Mouse (Mus musculus): ENCODE results near the gene Pdlim4. TPM values are rescaled to one million over a fixed set of nuclear protein-coding genes. Genes with fewer than 3 reads are reported as not detected.
A peak's percentile ranks its signal among the peaks of the same experiment; 100 is the strongest.

Gene Pdlim4
- polyA plus RNA-seq, 1 experiment, result 8.7 TPM

- peaks cover 2% of the 10 kb centered on the region; the same call in 1 of the 2 replicates for H3K27me3 ChIP-seq (ENCODE audit: control insufficient read depth, insufficient read depth, low read length, poor library complexity, severe bottlenecking)
- no peaks in the 10 kb centered on the region for H3K36me3 ChIP-seq (ENCODE audit: control insufficient read depth, insufficient read depth, low read length, poor library complexity, severe bottlenecking)
- H3K9me3 ChIP-seq (replicated peaks; ENCODE audit: control insufficient read depth, insufficient read depth, low read length, poor library complexity, severe bottlenecking), result no peaks in the 10 kb centered on the region
- peak overlapping the region; percentile 60 for H3K4me3 ChIP-seq (ENCODE audit: low read depth, low read length)
- H3K9ac ChIP-seq (ENCODE audit: low read depth, poor library complexity, severe bottlenecking), result no peak overlapping the region
- TF ChIP-seq CTCF (IDR thresholded peaks at IDR 0.05; ENCODE audit: low read depth, low read length), result no peak
- no peak for TF ChIP-seq POLR2A (IDR thresholded peaks at IDR 0.05; ENCODE audit: insufficient read depth, low read length)
- TF ChIP-seq EP300 (IDR thresholded peaks at IDR 0.05; ENCODE audit: insufficient read depth, low read depth, low read length), result no peak
- H3K4me1 ChIP-seq (ENCODE audit: control insufficient read depth, insufficient read depth, low read length), result no peaks in the 10 kb centered on the region
- H3K27ac ChIP-seq (ENCODE audit: insufficient read depth, low read length), result no peak overlapping the region
Observed at GRCm38 (mm10) chr11:54027131-54028043, 41.4 kb downstream of the Pdlim4 start.

- Histone ChIP-seq H3K4me1 (ENCODE audit: control insufficient read depth, insufficient read depth, low read length) (no peaks in the 10 kb centered on the region), H3K9ac (ENCODE audit: low read depth, poor library complexity, severe bottlenecking) (no peak overlapping the region), H3K27me3 (ENCODE audit: control insufficient read depth, insufficient read depth, low read length, poor library complexity, severe bottlenecking) (peaks cover 2% of the 10 kb centered on the region; the same call in 1 of the 2 replicates), H3K4me3 (ENCODE audit: low read depth, low read length) (no peak overlapping the region), H3K36me3 (ENCODE audit: control insufficient read depth, insufficient read depth, low read length, poor library complexity, severe bottlenecking) (no peaks in the 10 kb centered on the region), H3K9me3 (replicated peaks; ENCODE audit: control insufficient read depth, insufficient read depth, low read length, poor library complexity, severe bottlenecking) (no peaks in the 10 kb centered on the region), H3K27ac (ENCODE audit: insufficient read depth, low read length) (no peak overlapping the region)
- TF ChIP-seq EP300 (IDR thresholded peaks at IDR 0.05; ENCODE audit: insufficient read depth, low read depth, low read length) (no peak), POLR2A (IDR thresholded peaks at IDR 0.05; ENCODE audit: insufficient read depth, low read length) (no peak), CTCF (IDR thresholded peaks at IDR 0.05; ENCODE audit: low read depth, low read length) (no peak)
Observed at GRCm38 (mm10) chr11:54026491-54027041, 42.2 kb downstream of the Pdlim4 start.

- H3K9ac ChIP-seq (ENCODE audit: low read depth, poor library complexity, severe bottlenecking), result no peak overlapping the region
- no peak for TF ChIP-seq CTCF (IDR thresholded peaks at IDR 0.05; ENCODE audit: low read depth, low read length)
- TF ChIP-seq EP300 (IDR thresholded peaks at IDR 0.05; ENCODE audit: insufficient read depth, low read depth, low read length), result no peak
- TF ChIP-seq POLR2A (IDR thresholded peaks at IDR 0.05; ENCODE audit: insufficient read depth, low read length), result no peak
- H3K36me3 ChIP-seq (ENCODE audit: control insufficient read depth, insufficient read depth, low read length, poor library complexity, severe bottlenecking), result no peaks in the 10 kb centered on the region
- H3K27ac ChIP-seq (ENCODE audit: insufficient read depth, low read length), result no peak overlapping the region
- no peaks in the 10 kb centered on the region for H3K9me3 ChIP-seq (replicated peaks; ENCODE audit: control insufficient read depth, insufficient read depth, low read length, poor library complexity, severe bottlenecking)
- H3K27me3 ChIP-seq (ENCODE audit: control insufficient read depth, insufficient read depth, low read length, poor library complexity, severe bottlenecking), result no peaks in the 10 kb centered on the region
- no peak overlapping the region for H3K4me3 ChIP-seq (ENCODE audit: low read depth, low read length)
- H3K4me1 ChIP-seq (ENCODE audit: control insufficient read depth, insufficient read depth, low read length), result no peaks in the 10 kb centered on the region
Observed at GRCm38 (mm10) chr11:54021396-54022093, 47.3 kb downstream of the Pdlim4 start.

DNA sequence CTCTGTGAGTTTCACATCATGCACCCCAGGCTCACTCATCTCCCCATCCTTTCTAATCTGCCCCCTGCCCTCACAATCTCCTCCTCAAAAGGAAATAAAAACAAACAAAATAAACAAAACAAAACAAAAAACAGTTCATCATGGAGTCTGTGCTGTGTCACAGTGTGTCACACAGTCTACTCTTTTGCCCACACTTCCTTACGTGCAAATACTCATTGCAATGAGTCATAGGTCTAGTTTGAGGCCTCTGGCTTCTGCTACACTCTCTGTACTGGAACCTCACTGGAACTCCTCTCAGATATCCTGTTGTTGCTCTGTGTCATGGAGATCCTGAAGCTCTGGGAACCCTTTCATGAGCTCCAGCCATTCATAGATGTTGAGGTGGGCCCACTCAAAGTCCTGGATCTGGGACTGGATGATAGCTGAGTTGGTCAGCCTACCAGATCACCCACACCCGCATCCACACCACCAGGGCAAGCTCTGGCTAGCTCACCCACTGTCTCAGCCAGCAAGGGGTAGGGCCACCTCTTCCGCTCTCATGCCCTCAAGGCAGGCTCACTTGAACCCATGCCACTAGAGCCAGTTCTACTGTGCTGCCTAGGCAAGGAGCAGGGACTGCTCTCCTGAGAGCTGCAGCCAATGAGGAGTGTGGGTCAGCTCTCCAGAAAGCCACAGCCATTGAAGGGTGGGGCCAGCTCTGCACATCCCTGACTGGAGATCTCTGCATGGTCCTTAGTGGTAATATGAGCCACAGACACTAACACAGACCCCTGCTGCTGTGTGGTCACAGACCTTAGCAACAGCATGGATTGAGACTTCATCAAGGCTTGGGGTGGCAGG, 49.7 kb downstream of the Pdlim4 start:
- Histone ChIP-seq H3K36me3 (ENCODE audit: control insufficient read depth, insufficient read depth, low read length, poor library complexity, severe bottlenecking) (no peaks in the 10 kb centered on the region), H3K27ac (ENCODE audit: insufficient read depth, low read length) (no peak overlapping the region), H3K4me1 (ENCODE audit: control insufficient read depth, insufficient read depth, low read length) (no peaks in the 10 kb centered on the region), H3K9ac (ENCODE audit: low read depth, poor library complexity, severe bottlenecking) (no peak overlapping the region), H3K4me3 (ENCODE audit: low read depth, low read length) (no peak overlapping the region), H3K9me3 (replicated peaks; ENCODE audit: control insufficient read depth, insufficient read depth, low read length, poor library complexity, severe bottlenecking) (no peaks in the 10 kb centered on the region), H3K27me3 (ENCODE audit: control insufficient read depth, insufficient read depth, low read length, poor library complexity, severe bottlenecking) (no peaks in the 10 kb centered on the region)
- TF ChIP-seq EP300 (IDR thresholded peaks at IDR 0.05; ENCODE audit: insufficient read depth, low read depth, low read length) (no peak), POLR2A (IDR thresholded peaks at IDR 0.05; ENCODE audit: insufficient read depth, low read length) (no peak), CTCF (IDR thresholded peaks at IDR 0.05; ENCODE audit: low read depth, low read length) (no peak)

DNA sequence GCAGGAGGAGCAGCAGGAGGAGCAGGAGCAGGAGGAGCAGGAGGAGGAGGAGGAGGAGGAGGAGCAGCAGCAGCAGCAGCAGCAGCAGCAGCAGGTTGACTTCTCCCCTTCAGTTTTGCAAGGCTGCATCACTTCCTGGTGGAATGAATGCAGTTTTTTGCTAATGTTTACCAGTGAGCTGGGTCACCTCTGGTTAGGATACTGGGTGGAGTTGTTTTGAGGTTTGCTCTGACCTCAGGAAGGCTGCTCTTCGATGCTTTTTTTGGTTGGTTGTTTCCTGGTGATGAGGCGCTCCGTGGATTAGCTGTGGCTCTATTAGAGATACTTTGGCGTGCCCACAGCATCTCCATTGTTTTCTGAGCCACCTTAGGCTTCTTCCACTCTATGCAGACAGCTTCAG, 51.2 kb downstream of the Pdlim4 start:
- H3K4me1 ChIP-seq (ENCODE audit: control insufficient read depth, insufficient read depth, low read length), result no peaks in the 10 kb centered on the region
- H3K36me3 ChIP-seq (ENCODE audit: control insufficient read depth, insufficient read depth, low read length, poor library complexity, severe bottlenecking), result no peaks in the 10 kb centered on the region
- H3K27me3 ChIP-seq (ENCODE audit: control insufficient read depth, insufficient read depth, low read length, poor library complexity, severe bottlenecking), result no peaks in the 10 kb centered on the region
- no peaks in the 10 kb centered on the region for H3K9me3 ChIP-seq (replicated peaks; ENCODE audit: control insufficient read depth, insufficient read depth, low read length, poor library complexity, severe bottlenecking)
- TF ChIP-seq POLR2A (IDR thresholded peaks at IDR 0.05; ENCODE audit: insufficient read depth, low read length) (no peak), CTCF (IDR thresholded peaks at IDR 0.05; ENCODE audit: low read depth, low read length) (no peak), EP300 (IDR thresholded peaks at IDR 0.05; ENCODE audit: insufficient read depth, low read depth, low read length) (no peak)
- H3K9ac ChIP-seq (ENCODE audit: low read depth, poor library complexity, severe bottlenecking), result no peak overlapping the region
- H3K4me3 ChIP-seq (ENCODE audit: low read depth, low read length), result no peak overlapping the region
- H3K27ac ChIP-seq (ENCODE audit: insufficient read depth, low read length), result no peak overlapping the region

All from ES-Bruce4 (cell line).